Comparison of ENCODE assay signal across 12 mouse cellular contexts in the genomic region with DNA sequence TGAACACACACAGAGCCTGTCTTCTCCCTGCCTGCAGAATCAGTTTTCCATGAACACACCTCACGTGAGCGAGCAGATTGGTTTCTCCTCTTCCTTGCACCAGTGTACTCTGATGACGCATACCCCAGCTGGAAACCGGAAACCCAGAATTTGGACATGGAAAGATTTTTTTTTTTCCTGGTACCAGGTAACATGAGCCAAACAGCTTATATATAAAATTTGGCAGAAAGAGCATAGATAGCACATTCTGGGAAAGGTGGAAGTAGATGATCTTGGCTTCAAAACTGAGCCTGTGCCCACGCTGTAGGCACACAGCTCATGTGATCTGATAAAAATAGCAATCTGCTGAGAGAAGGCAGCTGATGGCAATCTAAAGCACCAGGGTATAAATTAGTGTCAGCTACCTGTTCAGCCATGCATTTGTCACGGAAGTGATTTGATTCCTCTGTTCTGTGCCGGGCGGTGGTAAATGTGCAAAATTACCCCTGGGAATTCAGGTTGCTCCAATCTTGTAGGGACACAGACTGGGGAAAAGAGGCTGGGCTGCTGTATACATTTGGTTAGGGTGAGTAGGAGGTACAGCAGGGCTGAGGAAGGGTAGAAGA. TPM values are rescaled to one million over a fixed set of nuclear protein-coding genes. Genes with fewer than 3 reads are reported as not detected.
DNase-seq lines count a peak whose midpoint lies in the region; ATAC-seq and TF ChIP-seq lines count a peak whose summit lies in the region.
"Had no signal": no experiment of that assay in that cellular context is flagged by ENCODE, and none has a peak within 500 bp of the region (broad histone marks: within the 10 kb centered on the region; RNA-seq: fewer than 3 reads in every experiment).

No protein-coding gene starts in this region.

- H3K4me3 ChIP-seq in forebrain, postnatal 0 days (ENCODE audit: low read depth, low read length) = no peak overlapping the region
- no peak overlapping the region for H3K4me3 ChIP-seq in forebrain, embryonic 12.5 days (replicated peaks)
- H3K4me3 ChIP-seq: erythroblast, embryonic 14.5 days had no signal

- 71% methylated on average over 8 of the region's 8 CpGs for WGBS in forebrain, postnatal 0 days
- 84% methylated on average over 8 of the region's 8 CpGs for WGBS in forebrain, embryonic 12.5 days

- intact Hi-C loops in heart, postnatal 25 days (cut with DNase I) = no loop called here

- no peak for TF ChIP-seq CTCF in forebrain, postnatal 0 days (IDR thresholded peaks at IDR 0.05; ENCODE audit: low read depth)

- peak; percentile 47 for DNase-seq in forebrain, postnatal 0 days
- peak; percentile 11 to 24 for DNase-seq in urinary bladder, postnatal 36 days (ENCODE audit: low spot score in 2 of 2)
- DNase-seq in urinary bladder, adult 2 months (ENCODE audit: low spot score) = no peak
- DNase-seq in layer of hippocampus, adult 8-10 months (ENCODE audit: low spot score in 2 of 2) = peak; percentile 33 to 51
- peak; percentile 87 for DNase-seq in telencephalon, adult 2 months (ENCODE audit: low read depth, low spot score)
- no peak for DNase-seq in lung, postnatal 36 days
- DNase-seq in heart, postnatal 25 days (ENCODE audit: low spot score) = no peak
- DNase-seq: heart, postnatal 4 days; liver had no signal

- peak overlapping the region; percentile 48; the same call in 1 of the 2 replicates for H3K27ac ChIP-seq in forebrain, postnatal 0 days (ENCODE audit: low read depth, low read length)
- H3K27ac ChIP-seq in forebrain, embryonic 12.5 days = no peak overlapping the region

- no peaks in the 10 kb centered on the region for H3K27me3 ChIP-seq in forebrain, postnatal 0 days (ENCODE audit: insufficient read depth, low read length)
- H3K27me3 ChIP-seq in forebrain, embryonic 12.5 days = no peaks in the 10 kb centered on the region

- H3K36me3 ChIP-seq in forebrain, postnatal 0 days (ENCODE audit: insufficient read depth) = no peaks in the 10 kb centered on the region
- H3K36me3 ChIP-seq in forebrain, embryonic 12.5 days (replicated peaks) = no peaks in the 10 kb centered on the region

- no peak overlapping the region for H3K4me2 ChIP-seq in forebrain, postnatal 0 days (ENCODE audit: low read depth)
- H3K4me2 ChIP-seq in forebrain, embryonic 12.5 days = no peak overlapping the region

- H3K4me1 ChIP-seq in forebrain, postnatal 0 days (ENCODE audit: insufficient read depth) = no peaks in the 10 kb centered on the region
- no peaks in the 10 kb centered on the region for H3K4me1 ChIP-seq in forebrain, embryonic 12.5 days

- peak; percentile 87 for ATAC-seq in forebrain, postnatal 0 days
- ATAC-seq in forebrain, embryonic 12.5 days (ENCODE audit: low FRiP score) = no peak

- H3K9ac ChIP-seq in forebrain, postnatal 0 days = no peak overlapping the region
- H3K9ac ChIP-seq in forebrain, embryonic 12.5 days = no peak overlapping the region

- no peaks in the 10 kb centered on the region for H3K9me3 ChIP-seq in forebrain, postnatal 0 days (ENCODE audit: low read length)
- H3K9me3 ChIP-seq in forebrain, embryonic 12.5 days = no peaks in the 10 kb centered on the region; the same call in 1 of the 2 replicates

RNA-seq across cellular contexts. Expression of gene Slc34a2, which starts 35.2 kb away (rescaled TPM):
- 0.10 and 0.15 TPM in 2 replicates for total RNA-seq in forebrain, postnatal 0 days (2014; rRNA removed)
- polyA plus RNA-seq in forebrain, postnatal 0 days (2015; fragmentation: Nextera tagmentation; extraction: Ambion mirVana) = 0.06 TPM in 1 of 2 replicates, not detected in the other
- not detected in 2 replicates for polyA plus RNA-seq in forebrain, embryonic 12.5 days (2016; fragmentation: Nextera tagmentation; extraction: Ambion mirVana)
- polyA plus RNA-seq in urinary bladder, adult 2 months (2012; rRNA removed) = 0.03 TPM in 1 of 2 replicates, not detected in the other
- total RNA-seq in layer of hippocampus, adult 8-10 months (2022) = not detected
- under 1 TPM; 0.05 to 0.36 TPM for total RNA-seq in heart, postnatal 25 days (2021)
- polyA plus RNA-seq: erythroblast, embryonic 14.5 days; spleen, adult 2 months had no signal

Comparison
In these comparisons a context has a peak if more than half of its experiments do, and no peak if none do; other contexts are left out.
1. DNase-seq: peak in forebrain, postnatal 0 days (single experiment), urinary bladder, postnatal 36 days (2 of 2), layer of hippocampus, adult 8-10 months (2 of 2) and telencephalon, adult 2 months (single experiment); none in urinary bladder, adult 2 months (single experiment), lung, postnatal 36 days (single experiment) and heart, postnatal 25 days (single experiment).